8 mouse cellular contexts compared by ENCODE assay signal in the genomic region with DNA sequence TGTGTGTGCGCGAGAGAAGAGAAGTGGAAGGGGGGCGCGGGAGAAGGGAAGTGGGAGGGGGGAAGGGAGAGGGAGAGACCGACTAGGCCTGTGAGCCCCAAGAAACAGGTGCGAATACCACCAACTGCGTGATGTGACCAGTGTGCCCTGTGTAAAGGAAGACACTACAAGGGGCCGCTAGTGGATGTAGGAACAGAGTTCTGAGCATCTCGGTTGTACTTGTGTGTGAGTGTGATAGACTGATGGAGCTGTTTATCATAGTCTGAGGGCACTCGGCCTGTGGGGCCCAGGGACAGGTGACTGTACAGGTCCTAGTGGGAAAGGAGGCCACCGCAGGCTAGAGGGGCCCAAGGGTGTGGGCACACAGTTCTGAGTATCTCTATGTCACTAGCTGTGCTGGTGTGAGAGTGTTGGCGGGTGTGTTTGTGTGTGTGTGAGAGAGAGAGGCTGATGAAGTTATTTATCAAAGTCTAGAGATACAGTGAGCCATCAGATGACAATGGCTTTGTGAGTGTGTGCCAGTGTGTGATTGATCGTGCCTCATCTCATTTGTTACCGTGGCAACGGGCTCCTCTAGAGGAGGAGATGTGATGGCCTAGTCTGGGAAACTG. TPM values are rescaled to one million over a fixed set of nuclear protein-coding genes. Genes with fewer than 3 reads are reported as not detected.
DNase-seq lines count a peak whose midpoint lies in the region; ATAC-seq lines count a peak whose summit lies in the region.

No protein-coding gene starts in this region.

- no peak overlapping the region for H3K27ac ChIP-seq in heart, embryonic 12.5 days (ENCODE audit: poor library complexity, severe bottlenecking)
- H3K27ac ChIP-seq in embryonic facial prominence, embryonic 14.5 days (replicated peaks; ENCODE audit: low read depth, low read length): peak overlapping the region; percentile 39; the same call in 1 of the 2 replicates
- H3K27ac ChIP-seq in kidney, embryonic 16.5 days (ENCODE audit: low read length): no peak overlapping the region

- H3K4me2 ChIP-seq in heart, embryonic 12.5 days: peak overlapping the region; percentile 76
- H3K4me2 ChIP-seq in embryonic facial prominence, embryonic 14.5 days (ENCODE audit: low read depth, low read length): peak overlapping the region; percentile 85
- peak overlapping the region; percentile 71 for H3K4me2 ChIP-seq in kidney, embryonic 16.5 days (replicated peaks; ENCODE audit: low read depth, low read length)

- no peak for DNase-seq in heart, adult 8-10 months (ENCODE audit: low spot score)
- peak; percentile 21 for DNase-seq in adrenal gland, postnatal 10 days
- no peak for DNase-seq in embryonic facial prominence, embryonic 14.5 days (ENCODE audit: low spot score)
- DNase-seq in lung, postnatal 10 days: peak; percentile 6
- peak; percentile 27 for DNase-seq in right cerebral cortex, postnatal 4 days
- DNase-seq in gastrocnemius, postnatal 10 days: no peak

- ATAC-seq in heart, embryonic 12.5 days (ENCODE audit: insufficient number of reproducible peaks, low FRiP score): peak; percentile 5; the same call in 1 of the 2 replicates
- peak; percentile 0; the same call in 1 of the 2 replicates for ATAC-seq in embryonic facial prominence, embryonic 14.5 days (ENCODE audit: low read depth)
- ATAC-seq in kidney, embryonic 16.5 days (ENCODE audit: low FRiP score, low TSS enrichment): peak; percentile 21

- H3K9ac ChIP-seq in heart, embryonic 12.5 days: peak overlapping the region; percentile 71
- H3K9ac ChIP-seq in embryonic facial prominence, embryonic 14.5 days (ENCODE audit: low read depth, low read length): peak overlapping the region; percentile 69
- H3K9ac ChIP-seq in kidney, embryonic 16.5 days (replicated peaks; ENCODE audit: low read length): peak overlapping the region; percentile 61

- WGBS in heart, embryonic 12.5 days: 25% methylated on average over 15 of the region's 15 CpGs
- WGBS in embryonic facial prominence, embryonic 14.5 days: 28% methylated on average over 15 of the region's 15 CpGs
- 24% methylated on average over 15 of the region's 15 CpGs for WGBS in kidney, embryonic 16.5 days

- H3K4me3 ChIP-seq in heart, embryonic 12.5 days: peak overlapping the region; percentile 53
- H3K4me3 ChIP-seq in embryonic facial prominence, embryonic 14.5 days (ENCODE audit: low read depth, low read length): peak overlapping the region; percentile 52
- peak overlapping the region; percentile 53 for H3K4me3 ChIP-seq in kidney, embryonic 16.5 days (ENCODE audit: low read length)

- no peaks in the 10 kb centered on the region for H3K27me3 ChIP-seq in heart, embryonic 12.5 days (replicated peaks)
- H3K27me3 ChIP-seq in embryonic facial prominence, embryonic 14.5 days (replicated peaks; ENCODE audit: control insufficient read depth, insufficient read depth, low read length): no peaks in the 10 kb centered on the region
- no peaks in the 10 kb centered on the region for H3K27me3 ChIP-seq in kidney, embryonic 16.5 days (ENCODE audit: insufficient read depth, low read length)

- peaks cover 13% of the 10 kb centered on the region for H3K4me1 ChIP-seq in heart, embryonic 12.5 days (replicated peaks)
- peaks cover 12% of the 10 kb centered on the region for H3K4me1 ChIP-seq in embryonic facial prominence, embryonic 14.5 days (ENCODE audit: control insufficient read depth, insufficient read depth, low read length)
- H3K4me1 ChIP-seq in kidney, embryonic 16.5 days (ENCODE audit: insufficient read depth, low read length): peaks cover 15% of the 10 kb centered on the region

- no peaks in the 10 kb centered on the region for H3K9me3 ChIP-seq in heart, embryonic 12.5 days (replicated peaks)
- H3K9me3 ChIP-seq in embryonic facial prominence, embryonic 14.5 days (ENCODE audit: control insufficient read depth, low read length): no peaks in the 10 kb centered on the region
- H3K9me3 ChIP-seq in kidney, embryonic 16.5 days (ENCODE audit: low read length): no peaks in the 10 kb centered on the region

- peaks cover 6% of the 10 kb centered on the region; the same call in 1 of the 2 replicates for H3K36me3 ChIP-seq in heart, embryonic 12.5 days
- H3K36me3 ChIP-seq in embryonic facial prominence, embryonic 14.5 days (ENCODE audit: control insufficient read depth, insufficient read depth, low read length): 0 out of 2 replicates have a peak, but pooled peaks cover 3% of the 10 kb centered on the region
- no peaks in the 10 kb centered on the region for H3K36me3 ChIP-seq in kidney, embryonic 16.5 days (ENCODE audit: insufficient read depth, low read length)

RNA-seq across cellular contexts. Expression of gene Zfp667, which starts 0.6 kb away (rescaled TPM):
- 3.7 and 4.2 TPM in 2 replicates for polyA plus RNA-seq in heart, embryonic 12.5 days (2016; fragmentation: Nextera tagmentation; extraction: Ambion mirVana)
- 1 to 10 TPM; 2.9 to 4.9 (median 4.2) TPM for total RNA-seq in heart, adult 8-10 months (2022)
- 1 to 10 TPM; 6.4 to 7.8 TPM for total RNA-seq in adrenal gland, postnatal 10 days (2021)
- 10.4 and 11.9 TPM in 2 replicates for polyA plus RNA-seq in embryonic facial prominence, embryonic 14.5 days (2014; fragmentation: Nextera tagmentation; extraction: Ambion mirVana)
- 4.9 and 6.8 TPM in 2 replicates for polyA plus RNA-seq in kidney, embryonic 16.5 days (2015; fragmentation: Nextera tagmentation; extraction: Ambion mirVana)
- 1 to 10 TPM; 3.0 to 3.6 TPM for total RNA-seq in gastrocnemius, postnatal 10 days (2021)

RNA-seq across cellular contexts. Expression of gene Epp13, which starts 34.5 kb away (rescaled TPM):
- polyA plus RNA-seq in heart, embryonic 12.5 days (2016; fragmentation: Nextera tagmentation; extraction: Ambion mirVana): not detected in 2 replicates
- total RNA-seq in heart, adult 8-10 months (2022): not detected
- total RNA-seq in adrenal gland, postnatal 10 days (2021): not detected
- 0.26 TPM in 1 of 2 replicates, not detected in the other for polyA plus RNA-seq in embryonic facial prominence, embryonic 14.5 days (2014; fragmentation: Nextera tagmentation; extraction: Ambion mirVana)
- polyA plus RNA-seq in kidney, embryonic 16.5 days (2015; fragmentation: Nextera tagmentation; extraction: Ambion mirVana): not detected in 2 replicates
- total RNA-seq in gastrocnemius, postnatal 10 days (2021): not detected

RNA-seq across cellular contexts. Expression of gene Zfp583, which starts 44.1 kb away (rescaled TPM):
- polyA plus RNA-seq in heart, embryonic 12.5 days (2016; fragmentation: Nextera tagmentation; extraction: Ambion mirVana): 4.3 and 4.8 TPM in 2 replicates
- 1 to 10 TPM; 1.7 to 3.2 (median 1.9) TPM for total RNA-seq in heart, adult 8-10 months (2022)
- 1 to 10 TPM; 2.7 to 3.1 TPM for total RNA-seq in adrenal gland, postnatal 10 days (2021)
- 6.2 and 6.5 TPM in 2 replicates for polyA plus RNA-seq in embryonic facial prominence, embryonic 14.5 days (2014; fragmentation: Nextera tagmentation; extraction: Ambion mirVana)
- polyA plus RNA-seq in kidney, embryonic 16.5 days (2015; fragmentation: Nextera tagmentation; extraction: Ambion mirVana): 5.8 and 6.3 TPM in 2 replicates
- 1 to 10 TPM in 1 of 2 experiments, under 1 TPM in 1; 0.47 to 1.0 TPM for total RNA-seq in gastrocnemius, postnatal 10 days (2021)

RNA-seq across cellular contexts. Expression of gene Gm3854, which starts 56.5 kb away (rescaled TPM):
- polyA plus RNA-seq in heart, embryonic 12.5 days (2016; fragmentation: Nextera tagmentation; extraction: Ambion mirVana): 1.1 and 1.6 TPM in 2 replicates
- total RNA-seq in heart, adult 8-10 months (2022): under 1 TPM; 0.17 to 0.44 (median 0.32) TPM
- total RNA-seq in adrenal gland, postnatal 10 days (2021): under 1 TPM; 0.87 to 0.91 TPM
- 1.3 and 1.4 TPM in 2 replicates for polyA plus RNA-seq in embryonic facial prominence, embryonic 14.5 days (2014; fragmentation: Nextera tagmentation; extraction: Ambion mirVana)
- 2.3 TPM in 2 replicates for polyA plus RNA-seq in kidney, embryonic 16.5 days (2015; fragmentation: Nextera tagmentation; extraction: Ambion mirVana)
- under 1 TPM; 0.12 to 0.14 TPM for total RNA-seq in gastrocnemius, postnatal 10 days (2021)

Comparison
In these comparisons a context has a peak if more than half of its experiments do, and no peak if none do; other contexts are left out.
1. DNase-seq: peak in adrenal gland, postnatal 10 days (single experiment), lung, postnatal 10 days (single experiment) and right cerebral cortex, postnatal 4 days (single experiment); none in heart, adult 8-10 months (single experiment), embryonic facial prominence, embryonic 14.5 days (single experiment) and gastrocnemius, postnatal 10 days (single experiment).
2. Peak in every context shown above with its lines, with median percentiles within 50 percentile points of each other: ATAC-seq, H3K4me2 ChIP-seq, H3K4me3 ChIP-seq and H3K9ac ChIP-seq.